Mouse (Mus musculus): ENCODE measurements at regions not wholly inside any gene's neighbourhood (a gene's known extent, or its start where the extent isn't known, plus 50 kb on each side); places are given as distances from the start of the nearest gene placed in this dataset.

DNA sequence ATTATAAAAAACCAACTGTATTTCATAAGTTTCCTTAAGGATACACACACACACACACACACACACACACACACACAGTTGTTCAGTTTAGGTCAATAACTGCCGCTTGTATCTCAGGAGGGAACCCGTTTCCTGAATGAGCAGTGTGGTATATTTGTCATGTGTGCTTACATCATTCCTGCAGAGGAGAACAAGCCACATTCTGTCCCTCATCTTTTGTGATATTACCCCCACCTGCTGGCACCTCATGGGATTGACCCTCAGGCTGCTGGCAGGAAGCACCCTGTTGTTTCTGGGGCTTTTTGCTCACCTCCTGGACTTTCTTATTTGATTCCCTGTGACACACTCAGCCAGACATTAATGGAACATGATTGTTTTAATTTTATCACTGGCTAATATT, 66.4 kb upstream of the Htr1a start:
- no peak overlapping the region for H3K4me3 ChIP-seq (ENCODE audit: control insufficient read depth in 1 of 2, insufficient read depth in 1 of 2, low read depth in 2 of 2, low read length in 2 of 2)
- DNase-seq (ENCODE audit: low read depth, low spot score), result peak; percentile 86
- TF ChIP-seq NRF1 (IDR thresholded peaks at IDR 0.05; ENCODE audit: insufficient read depth, low read depth, low read length, poor library complexity, severe bottlenecking), result no peak
- peak; percentile 35; the same call in 1 of the 2 replicates for TF ChIP-seq USF1 (IDR thresholded peaks at IDR 0.05; ENCODE audit: low read depth, low read length)
- 0 out of 2 replicates have a peak, but pooled peaks have one; percentile 41 for TF ChIP-seq ETS1 (IDR thresholded peaks at IDR 0.05; ENCODE audit: low read depth, low read length)
- TF ChIP-seq TAL1 (IDR thresholded peaks at IDR 0.05; ENCODE audit: low read length), result no peak
- TF ChIP-seq CTCF (IDR thresholded peaks at IDR 0.05 in 2 of 3, conservative IDR thresholded peaks at IDR 0.05 in 1 of 3; ENCODE audit: control insufficient read depth in 1 of 3, insufficient read depth in 1 of 3, low read depth in 2 of 3, low read length in 3 of 3, poor library complexity in 1 of 3, severe bottlenecking in 1 of 3), result peak; percentile 69 to 94 (median 79)
- peak; percentile 96 for TF ChIP-seq RAD21 (IDR thresholded peaks at IDR 0.05; ENCODE audit: low read depth, low read length)
- TF ChIP-seq EP300 (IDR thresholded peaks at IDR 0.05; ENCODE audit: low read depth in 1 of 2, low read length in 2 of 2), result peak in 1 of 2 experiments; percentile 57; a peak in 2 of 4 replicates
- TF ChIP-seq MXI1 (IDR thresholded peaks at IDR 0.05; ENCODE audit: low read depth, low read length), result no peak
- 0 out of 2 replicates have a peak, but pooled peaks have one; percentile 43 for TF ChIP-seq MYC (IDR thresholded peaks at IDR 0.05; ENCODE audit: low read depth, low read length)
- peak; percentile 95 for TF ChIP-seq ZC3H11A (IDR thresholded peaks at IDR 0.05; ENCODE audit: low read depth, low read length)
- TF ChIP-seq MEF2A (IDR thresholded peaks at IDR 0.05; ENCODE audit: extremely low read depth, insufficient replicate concordance, low read depth, low read length, poor library complexity, severe bottlenecking), result no peak
- peak; percentile 98 for TF ChIP-seq SMC3 (IDR thresholded peaks at IDR 0.05; ENCODE audit: low read depth, low read length)
- H3K9ac ChIP-seq (ENCODE audit: control insufficient read depth, low read depth, low read length, poor library complexity, severe bottlenecking), result no peak overlapping the region
- H3K79me2 ChIP-seq (ENCODE audit: control insufficient read depth, insufficient read depth, low read length, poor library complexity), result no peaks in the 10 kb centered on the region
- 0 out of 4 replicates have a peak, but pooled peaks cover 0 to 2% of the 10 kb centered on the region in 2 experiments for H3K4me1 ChIP-seq (ENCODE audit: control insufficient read depth in 1 of 2, insufficient read depth in 2 of 2, low read length in 2 of 2)
- H3K27me3 ChIP-seq (ENCODE audit: control insufficient read depth in 1 of 2, insufficient read depth in 2 of 2, low read length in 2 of 2), result no peaks in the 10 kb centered on the region; a peak in 1 of 4 replicates
- H3K36me3 ChIP-seq (ENCODE audit: control insufficient read depth in 1 of 2, insufficient read depth in 2 of 2, low read length in 2 of 2), result peaks cover 0 to 8% of the 10 kb centered on the region in 2 experiments; a peak in 2 of 4 replicates
- H3K9me3 ChIP-seq (replicated peaks; ENCODE audit: insufficient read depth, low read length), result no peaks in the 10 kb centered on the region
- H3K27ac ChIP-seq (ENCODE audit: control insufficient read depth, low read depth, low read length), result no peak overlapping the region

DNA sequence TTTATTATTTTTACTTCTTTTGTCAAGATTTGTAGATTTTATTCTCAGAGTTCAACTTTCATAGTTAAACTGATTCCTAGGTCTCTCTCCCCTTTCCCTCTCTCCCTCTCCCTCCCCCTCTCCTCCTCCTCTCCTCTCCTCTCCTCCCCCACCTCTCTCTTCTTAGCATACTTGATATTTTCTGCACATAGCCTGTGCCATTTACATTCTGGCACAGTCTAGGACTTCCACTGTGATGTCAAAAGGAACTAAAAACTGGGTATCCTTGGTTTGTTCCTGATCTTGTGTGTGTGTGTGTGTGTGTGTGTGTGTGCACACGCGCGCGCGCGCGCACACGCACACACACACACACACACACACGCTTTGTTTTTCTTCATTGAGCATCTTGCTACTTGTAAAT, 64.9 kb upstream of the Htr1a start:
- DNase-seq (ENCODE audit: low read depth, low spot score), result no peak
- TF ChIP-seq MYC (IDR thresholded peaks at IDR 0.05; ENCODE audit: low read depth, low read length), result no peak
- H3K4me3 ChIP-seq (ENCODE audit: control insufficient read depth in 1 of 2, insufficient read depth in 1 of 2, low read depth in 2 of 2, low read length in 2 of 2), result no peak overlapping the region

More for the DNA sequence above, 64.9 kb upstream of the Htr1a start:
- H3K9ac ChIP-seq (ENCODE audit: control insufficient read depth, low read depth, low read length, poor library complexity, severe bottlenecking), result no peak overlapping the region
- H3K9me3 ChIP-seq (replicated peaks; ENCODE audit: insufficient read depth, low read length), result no peaks in the 10 kb centered on the region
- 0 out of 4 replicates have a peak, but pooled peaks cover 0 to 2% of the 10 kb centered on the region in 2 experiments for H3K4me1 ChIP-seq (ENCODE audit: control insufficient read depth in 1 of 2, insufficient read depth in 2 of 2, low read length in 2 of 2)
- peaks cover 0 to 8% of the 10 kb centered on the region in 2 experiments; a peak in 2 of 4 replicates for H3K36me3 ChIP-seq (ENCODE audit: control insufficient read depth in 1 of 2, insufficient read depth in 2 of 2, low read length in 2 of 2)
- no peak overlapping the region for H3K27ac ChIP-seq (ENCODE audit: control insufficient read depth, low read depth, low read length)
- H3K79me2 ChIP-seq (ENCODE audit: control insufficient read depth, insufficient read depth, low read length, poor library complexity), result no peaks in the 10 kb centered on the region
- no peaks in the 10 kb centered on the region; a peak in 1 of 4 replicates for H3K27me3 ChIP-seq (ENCODE audit: control insufficient read depth in 1 of 2, insufficient read depth in 2 of 2, low read length in 2 of 2)
